Mouse (Mus musculus): ENCODE data around the gene Gigyf2. TPM values are rescaled to one million over a fixed set of nuclear protein-coding genes. Genes with fewer than 3 reads are reported as not detected.

The Gigyf2 gene
- polyA plus RNA-seq, 1 experiment from 2014 or later = 21.0 TPM

DNA sequence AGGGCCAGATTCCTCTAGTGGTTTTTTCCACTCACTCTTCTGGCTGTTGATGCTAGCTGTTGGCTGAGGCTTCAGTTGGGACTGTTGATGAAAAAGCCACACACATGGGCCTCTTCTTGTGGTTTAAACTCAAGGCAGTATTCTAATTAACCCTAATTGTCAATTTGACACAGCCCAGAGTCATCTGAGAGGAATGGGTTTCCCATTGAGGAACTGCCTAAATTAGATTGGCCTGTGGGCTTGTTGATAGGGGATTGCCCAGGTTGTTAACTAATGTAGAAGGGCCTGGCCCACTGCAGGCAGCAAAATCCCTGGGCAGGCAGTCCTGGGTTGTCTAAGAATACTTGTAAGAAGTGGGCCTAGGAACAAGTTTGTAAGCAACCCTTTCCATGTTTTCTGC, 2.1 kb upstream of the Gigyf2 start:
- Histone ChIP-seq H3K9me3 (ENCODE audit: control insufficient read depth) (no peaks in the 10 kb centered on the region), H3K4me2 (replicated peaks; ENCODE audit: low read depth) (no peak overlapping the region), H3K36me3 (ENCODE audit: control insufficient read depth, insufficient read depth) (no peaks in the 10 kb centered on the region), H3K9ac (ENCODE audit: low read depth, low read length) (no peak overlapping the region), H3K27ac (ENCODE audit: low read depth, low read length) (no peak overlapping the region), H3K4me3 (ENCODE audit: low read depth, low read length) (no peak overlapping the region), H3K4me1 (replicated peaks; ENCODE audit: control insufficient read depth, insufficient read depth, low read length) (peaks cover 6% of the 10 kb centered on the region), H3K27me3 (replicated peaks; ENCODE audit: control insufficient read depth, insufficient read depth, low read length) (no peaks in the 10 kb centered on the region)
- no peak for TF ChIP-seq CTCF (IDR thresholded peaks at IDR 0.05; ENCODE audit: low read depth)
- no peak for ATAC-seq

DNA sequence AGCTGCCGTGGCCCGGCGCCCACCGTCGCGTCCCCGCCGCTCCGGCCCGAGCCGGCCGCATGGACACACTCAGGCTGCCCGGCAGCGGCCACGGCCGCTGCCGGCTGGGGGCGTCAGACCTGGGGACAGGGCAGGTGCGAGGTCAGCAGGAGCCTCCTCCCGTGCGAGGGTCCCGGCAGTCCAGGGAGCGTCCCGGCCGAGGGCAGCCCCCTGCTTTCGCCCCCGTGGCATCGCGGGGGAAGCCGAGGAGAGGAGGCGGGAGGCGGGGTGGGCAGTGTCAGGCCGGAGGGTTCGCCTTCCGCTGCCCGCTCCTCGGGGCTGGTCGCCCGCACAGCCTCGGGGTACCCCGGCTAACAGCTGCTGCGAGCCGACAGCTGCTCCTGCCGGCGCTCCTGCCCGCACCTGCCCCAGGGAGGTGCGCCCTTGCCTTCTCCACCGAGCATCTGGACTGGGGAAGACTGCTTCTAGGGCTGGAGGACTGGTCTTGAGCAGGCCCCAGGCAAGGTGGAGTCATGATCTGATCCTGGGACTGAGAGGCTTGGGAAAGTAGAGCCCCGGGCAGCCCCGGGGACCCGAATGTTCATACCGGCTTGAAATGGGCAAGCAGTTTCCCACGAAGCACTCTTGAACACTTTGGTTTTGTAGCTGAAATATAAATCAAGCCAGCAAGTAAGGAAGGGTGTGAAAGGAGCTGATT, 515 bp downstream of the Gigyf2 start:
- under 1% methylated on average over 46 of the region's 53 CpGs for WGBS
- peak; percentile 47 for TF ChIP-seq CTCF (IDR thresholded peaks at IDR 0.05; ENCODE audit: low read depth)
- Histone ChIP-seq H3K27me3 (replicated peaks; ENCODE audit: control insufficient read depth, insufficient read depth, low read length) (no peaks in the 10 kb centered on the region), H3K9me3 (ENCODE audit: control insufficient read depth) (no peaks in the 10 kb centered on the region), H3K36me3 (ENCODE audit: control insufficient read depth, insufficient read depth) (no peaks in the 10 kb centered on the region), H3K27ac (ENCODE audit: low read depth, low read length) (peak overlapping the region; percentile 93), H3K4me1 (replicated peaks; ENCODE audit: control insufficient read depth, insufficient read depth, low read length) (peaks cover 6% of the 10 kb centered on the region), H3K4me2 (replicated peaks; ENCODE audit: low read depth) (peak overlapping the region; percentile 84), H3K9ac (ENCODE audit: low read depth, low read length) (peak overlapping the region; percentile 94), H3K4me3 (ENCODE audit: low read depth, low read length) (peak overlapping the region; percentile 91)
- ATAC-seq = peak; percentile 82

DNA sequence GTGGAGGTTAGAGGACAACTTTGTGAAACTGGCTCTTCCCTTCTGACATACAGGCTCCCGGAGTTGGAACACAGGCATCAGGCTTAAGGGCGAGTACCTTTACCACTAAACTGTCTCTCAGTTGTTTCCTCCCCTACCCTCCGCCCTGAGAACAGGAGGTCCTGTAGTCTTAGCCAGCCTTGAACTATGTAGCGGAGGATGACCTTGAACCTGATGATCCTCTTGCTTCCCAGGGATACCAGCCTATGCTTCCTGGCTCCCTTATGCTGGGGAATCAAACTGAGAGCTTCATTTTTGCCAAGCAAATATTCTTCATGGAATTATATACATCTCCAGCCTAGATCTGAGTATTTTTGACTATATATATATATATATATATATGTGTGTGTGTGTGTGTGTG, 5.0 kb downstream of the Gigyf2 start:
- no peak for TF ChIP-seq CTCF (IDR thresholded peaks at IDR 0.05; ENCODE audit: low read depth)
- WGBS = 91% methylated on average over 4 of the region's 4 CpGs

DNA sequence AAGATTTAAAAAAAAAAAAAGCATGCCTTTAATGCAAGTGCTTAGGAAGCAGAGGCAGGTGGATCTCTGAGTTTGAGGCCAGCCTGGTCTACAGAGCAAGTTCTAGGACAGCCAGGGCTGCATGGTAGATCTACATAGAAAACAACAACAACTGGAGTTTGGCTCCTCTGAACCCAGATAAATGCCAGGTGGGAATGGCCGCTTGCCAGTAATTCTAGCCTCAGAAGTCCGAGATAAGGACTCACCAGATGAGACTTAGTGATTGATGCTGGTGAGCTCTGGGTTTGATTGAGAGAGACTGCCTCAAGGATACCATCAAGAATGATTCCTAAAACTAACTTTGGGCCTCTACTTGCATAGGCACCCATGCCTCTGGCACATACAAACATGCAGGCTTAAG, 23.8 kb downstream of the Gigyf2 start:
- Histone ChIP-seq H3K36me3 (ENCODE audit: control insufficient read depth, insufficient read depth) (0 out of 2 replicates have a peak, but pooled peaks cover 9% of the 10 kb centered on the region), H3K9me3 (ENCODE audit: control insufficient read depth) (no peaks in the 10 kb centered on the region), H3K27me3 (replicated peaks; ENCODE audit: control insufficient read depth, insufficient read depth, low read length) (no peaks in the 10 kb centered on the region), H3K9ac (ENCODE audit: low read depth, low read length) (no peak overlapping the region), H3K4me1 (replicated peaks; ENCODE audit: control insufficient read depth, insufficient read depth, low read length) (no peaks in the 10 kb centered on the region), H3K4me3 (ENCODE audit: low read depth, low read length) (no peak overlapping the region), H3K27ac (ENCODE audit: low read depth, low read length) (no peak overlapping the region), H3K4me2 (replicated peaks; ENCODE audit: low read depth) (no peak overlapping the region)
- ATAC-seq = no peak
- no peak for TF ChIP-seq CTCF (IDR thresholded peaks at IDR 0.05; ENCODE audit: low read depth)
- WGBS = 52% methylated on average over 2 of the region's 2 CpGs

More for the DNA sequence above, 5.0 kb downstream of the Gigyf2 start:
- H3K36me3 ChIP-seq (ENCODE audit: control insufficient read depth, insufficient read depth) = peaks cover 8% of the 10 kb centered on the region
- H3K9me3 ChIP-seq (ENCODE audit: control insufficient read depth) = no peaks in the 10 kb centered on the region
- H3K4me1 ChIP-seq (replicated peaks; ENCODE audit: control insufficient read depth, insufficient read depth, low read length) = peaks cover 6% of the 10 kb centered on the region
- no peak for ATAC-seq
- H3K27me3 ChIP-seq (replicated peaks; ENCODE audit: control insufficient read depth, insufficient read depth, low read length) = no peaks in the 10 kb centered on the region
- H3K4me2 ChIP-seq (replicated peaks; ENCODE audit: low read depth) = no peak overlapping the region
- H3K9ac ChIP-seq (ENCODE audit: low read depth, low read length) = no peak overlapping the region
- no peak overlapping the region for H3K27ac ChIP-seq (ENCODE audit: low read depth, low read length)
- H3K4me3 ChIP-seq (ENCODE audit: low read depth, low read length) = no peak overlapping the region

DNA sequence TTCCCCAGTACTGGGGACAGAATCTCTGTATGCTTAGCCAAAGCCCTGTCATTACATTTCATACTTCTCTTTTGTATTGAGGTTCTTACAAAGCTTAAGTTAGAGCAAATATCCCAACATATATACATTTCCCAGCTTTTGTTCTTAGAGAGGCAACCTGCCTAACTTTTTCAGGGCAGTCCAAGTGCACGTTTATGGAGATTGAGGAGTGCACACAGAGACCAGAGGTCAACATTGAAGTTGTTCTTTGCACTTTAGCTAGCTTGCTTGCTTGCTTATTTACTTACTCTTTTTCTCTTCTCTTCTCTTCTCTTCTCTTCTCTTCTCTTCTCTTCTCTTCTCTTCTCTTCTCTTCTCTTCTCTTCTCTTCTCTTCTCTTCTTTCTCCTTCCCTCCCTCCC, 33.5 kb downstream of the Gigyf2 start:
- Histone ChIP-seq H3K27me3 (replicated peaks; ENCODE audit: control insufficient read depth, insufficient read depth, low read length) (no peaks in the 10 kb centered on the region), H3K36me3 (ENCODE audit: control insufficient read depth, insufficient read depth) (peaks cover 18% of the 10 kb centered on the region), H3K4me2 (replicated peaks; ENCODE audit: low read depth) (no peak overlapping the region), H3K9me3 (ENCODE audit: control insufficient read depth) (no peaks in the 10 kb centered on the region), H3K4me1 (replicated peaks; ENCODE audit: control insufficient read depth, insufficient read depth, low read length) (no peaks in the 10 kb centered on the region), H3K9ac (ENCODE audit: low read depth, low read length) (no peak overlapping the region), H3K27ac (ENCODE audit: low read depth, low read length) (no peak overlapping the region), H3K4me3 (ENCODE audit: low read depth, low read length) (no peak overlapping the region)
- no peak for ATAC-seq
- WGBS = 22% methylated on average over 1 of the region's 1 CpGs
- TF ChIP-seq CTCF (IDR thresholded peaks at IDR 0.05; ENCODE audit: low read depth) = no peak

DNA sequence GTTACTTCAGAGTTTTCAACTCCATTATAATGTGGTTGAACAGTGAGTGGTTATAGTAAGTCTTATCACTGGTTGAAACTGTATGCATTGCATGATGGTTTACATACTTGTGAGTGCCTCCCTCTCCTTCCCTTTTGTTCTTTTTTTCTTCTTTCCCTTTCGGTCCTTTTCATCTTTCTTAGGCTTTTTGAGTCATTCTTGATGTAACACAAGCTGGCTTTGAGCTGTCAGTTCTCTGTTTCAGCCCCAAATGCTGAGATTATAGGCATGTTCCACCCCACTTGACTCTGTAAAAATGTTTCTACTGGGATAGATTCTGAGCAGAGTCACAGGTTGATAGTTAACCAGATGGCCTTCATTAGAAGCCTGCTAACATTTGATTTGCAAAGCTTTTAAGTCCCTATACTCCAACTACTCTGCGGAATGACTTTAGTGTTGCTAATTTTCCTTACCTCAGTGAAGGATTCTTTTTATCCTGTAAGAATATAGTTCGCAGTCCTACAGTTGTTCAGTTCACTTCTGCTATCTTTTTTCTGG, 51.3 kb downstream of the Gigyf2 start:
- no peak for TF ChIP-seq CTCF (IDR thresholded peaks at IDR 0.05; ENCODE audit: low read depth)

More for the DNA sequence above, 51.3 kb downstream of the Gigyf2 start:
- no peak for ATAC-seq
- Histone ChIP-seq H3K27me3 (replicated peaks; ENCODE audit: control insufficient read depth, insufficient read depth, low read length) (no peaks in the 10 kb centered on the region), H3K4me2 (replicated peaks; ENCODE audit: low read depth) (no peak overlapping the region), H3K9me3 (ENCODE audit: control insufficient read depth) (no peaks in the 10 kb centered on the region), H3K27ac (ENCODE audit: low read depth, low read length) (no peak overlapping the region), H3K4me1 (replicated peaks; ENCODE audit: control insufficient read depth, insufficient read depth, low read length) (no peaks in the 10 kb centered on the region), H3K9ac (ENCODE audit: low read depth, low read length) (no peak overlapping the region), H3K4me3 (ENCODE audit: low read depth, low read length) (no peak overlapping the region), H3K36me3 (ENCODE audit: control insufficient read depth, insufficient read depth) (peaks cover 18% of the 10 kb centered on the region)
- WGBS = 79% methylated on average over 3 of the region's 3 CpGs
